Mouse (Mus musculus): ENCODE results near the gene Ttpal.
A peak's percentile ranks its signal among the peaks of the same experiment; 100 is the strongest.
"Not testable (repeated sequence)": the region's sequence is repeated elsewhere in the genome, so short reads cannot be mapped to it uniquely, and the experiment has no call there.

The Ttpal gene

DNA sequence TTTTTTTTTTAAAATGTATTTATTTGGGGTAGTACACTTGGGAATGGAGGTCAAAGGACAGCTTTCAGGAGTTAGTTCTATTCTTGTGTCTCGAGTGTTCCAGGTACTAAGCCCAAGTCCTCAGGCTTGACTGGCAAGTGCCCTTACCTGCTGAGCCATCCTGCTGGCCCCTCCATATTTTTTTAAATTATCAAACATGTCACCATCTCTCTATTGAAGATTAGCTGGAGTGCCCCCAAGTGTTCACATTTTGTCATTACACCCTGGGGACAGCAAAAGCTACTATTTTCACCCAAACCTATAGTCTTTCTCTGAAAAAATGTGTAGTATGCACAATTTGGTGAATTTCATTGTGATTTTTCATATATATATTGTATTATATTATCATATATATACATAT is 10.0 kb upstream of the Ttpal start:
- DNase-seq (ENCODE audit: low spot score in 2 of 2), result no peak

GRCm38 (mm10) chr2:163593636-163594282 is 8.4 kb upstream of the Ttpal start:
- DNase-seq (ENCODE audit: low spot score in 2 of 2), result no peak

DNA sequence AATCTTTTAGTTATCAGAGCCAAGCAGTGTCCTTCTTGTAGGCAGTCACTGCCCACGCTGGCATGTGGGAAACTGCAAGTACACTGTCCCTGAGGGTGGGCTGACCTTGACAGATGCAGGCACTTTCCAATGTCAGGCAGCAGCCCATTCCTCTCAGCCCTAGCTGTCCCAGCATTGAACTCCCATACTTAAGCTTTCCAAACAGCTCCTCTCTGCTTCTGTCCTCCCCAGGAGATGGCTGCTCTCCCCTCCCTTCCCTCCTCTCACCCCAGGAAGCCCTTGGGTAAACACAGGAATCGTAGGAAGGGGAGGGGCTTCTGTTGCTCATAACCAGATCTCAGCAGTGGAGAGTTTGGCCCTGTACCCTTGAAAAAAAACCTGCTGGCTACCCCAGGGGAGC is 7.0 kb upstream of the Ttpal start:
- no peak for DNase-seq (ENCODE audit: low spot score in 2 of 2)

GRCm38 (mm10) chr2:163596057-163596872 is 5.8 kb upstream of the Ttpal start:
- DNase-seq (ENCODE audit: low spot score in 2 of 2), result no peak

DNA sequence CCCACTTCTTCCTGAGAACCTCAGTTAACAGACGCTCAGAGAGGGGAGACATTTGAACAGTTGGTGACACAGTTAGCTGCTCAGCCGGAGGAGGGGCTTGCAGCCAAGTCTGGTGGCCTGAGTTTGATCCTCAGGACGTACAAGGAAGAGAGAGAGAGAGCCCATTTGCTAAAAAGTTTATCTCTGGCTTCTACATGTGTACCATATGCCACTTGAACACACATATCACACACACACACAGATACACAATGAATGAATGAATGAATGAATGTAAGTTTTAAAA is 5.3 kb upstream of the Ttpal start:
- DNase-seq (ENCODE audit: low spot score in 2 of 2), result no peak

DNA sequence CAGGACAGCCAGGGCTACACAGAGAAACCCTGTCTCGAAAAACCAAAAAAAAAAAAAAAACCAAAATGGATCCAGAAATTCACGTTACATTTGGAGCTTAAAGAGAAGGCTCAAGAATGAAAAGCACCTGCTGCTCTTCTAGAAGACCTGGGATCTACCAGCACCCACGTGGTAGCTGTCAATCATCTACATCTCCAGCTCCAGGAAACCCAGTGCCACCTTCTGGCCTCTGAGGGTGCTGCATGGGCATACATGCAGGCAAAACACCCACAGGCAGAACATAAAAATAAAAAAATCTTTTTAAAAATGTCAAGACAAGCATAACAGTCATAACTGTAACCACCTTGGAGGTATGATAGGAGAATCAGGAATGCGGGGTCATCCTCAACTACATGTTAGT is 4.5 kb upstream of the Ttpal start:
- DNase-seq (ENCODE audit: low spot score in 2 of 2), result peak in 1 of 2 experiments; percentile 48

- peak; percentile 44 to 59 for DNase-seq (ENCODE audit: low spot score in 2 of 2)
Measured at GRCm38 (mm10) chr2:163599226-163599625, 2.9 kb upstream of the Ttpal start.

- no peak for DNase-seq (ENCODE audit: low spot score in 2 of 2)
Measured at GRCm38 (mm10) chr2:163601066-163601465, 1.0 kb upstream of the Ttpal start.

DNA sequence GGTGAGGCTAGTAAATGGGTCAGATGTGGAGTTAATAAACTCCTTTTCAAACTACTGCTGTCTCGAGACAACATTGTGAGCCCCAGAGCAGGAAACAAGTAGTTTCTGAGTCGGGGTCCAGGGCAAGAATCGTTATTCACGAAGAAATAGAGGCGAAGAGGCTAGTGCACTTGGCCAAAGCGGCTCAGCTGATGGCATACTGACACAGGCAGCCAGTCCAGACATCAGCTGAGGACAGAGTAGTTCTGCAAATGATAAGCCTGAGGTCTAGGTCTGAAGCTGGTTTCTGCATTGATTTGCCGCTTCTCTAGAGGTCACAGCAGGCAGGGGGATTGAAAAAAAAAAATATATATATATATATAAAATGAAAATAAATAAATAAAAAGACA is 408 bp upstream of the Ttpal start:
- DNase-seq (ENCODE audit: low spot score in 2 of 2), result no peak

DNA sequence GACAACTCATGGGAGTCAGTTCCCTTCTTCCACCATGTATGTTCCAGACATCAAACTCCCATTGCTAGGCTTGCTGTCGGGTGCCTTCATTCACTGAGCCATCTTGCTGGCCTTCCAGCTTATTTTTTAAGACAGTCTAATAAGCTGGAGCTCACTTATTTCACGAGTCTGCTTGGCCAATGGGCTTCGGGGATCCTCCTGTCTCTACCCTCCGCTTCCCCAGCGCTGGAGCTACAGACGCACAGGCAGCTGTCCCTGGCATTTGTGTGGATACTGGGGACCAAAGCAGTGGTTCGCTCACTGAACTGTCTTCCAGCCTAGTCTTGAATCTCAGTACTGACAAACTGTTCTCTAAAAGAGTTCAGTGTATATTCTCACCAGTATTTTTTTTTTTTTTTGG is 4.0 kb downstream of the Ttpal start:
- no peak for DNase-seq (ENCODE audit: low spot score in 2 of 2)

DNA sequence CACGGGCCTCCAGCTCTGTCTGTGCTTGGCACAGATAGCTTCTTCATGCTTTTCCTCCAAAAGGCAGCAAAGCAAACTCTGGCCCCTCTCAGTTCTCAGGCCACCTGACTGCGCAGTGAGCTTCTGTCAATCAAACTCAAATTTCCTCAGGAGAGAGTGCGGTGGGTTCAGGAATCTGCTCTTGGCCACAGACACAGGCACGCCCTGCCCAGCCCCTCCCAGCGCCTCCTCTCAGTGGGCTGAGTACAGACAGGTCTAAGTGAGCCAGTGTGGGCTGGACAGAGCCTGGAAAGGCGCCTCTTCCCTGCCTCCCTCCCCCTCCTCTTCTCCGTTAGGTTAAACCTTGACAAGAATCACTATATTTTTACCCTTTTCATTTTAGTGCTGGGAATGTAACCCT is 5.9 kb downstream of the Ttpal start:
- DNase-seq (ENCODE audit: low spot score in 2 of 2), result no peak

DNA sequence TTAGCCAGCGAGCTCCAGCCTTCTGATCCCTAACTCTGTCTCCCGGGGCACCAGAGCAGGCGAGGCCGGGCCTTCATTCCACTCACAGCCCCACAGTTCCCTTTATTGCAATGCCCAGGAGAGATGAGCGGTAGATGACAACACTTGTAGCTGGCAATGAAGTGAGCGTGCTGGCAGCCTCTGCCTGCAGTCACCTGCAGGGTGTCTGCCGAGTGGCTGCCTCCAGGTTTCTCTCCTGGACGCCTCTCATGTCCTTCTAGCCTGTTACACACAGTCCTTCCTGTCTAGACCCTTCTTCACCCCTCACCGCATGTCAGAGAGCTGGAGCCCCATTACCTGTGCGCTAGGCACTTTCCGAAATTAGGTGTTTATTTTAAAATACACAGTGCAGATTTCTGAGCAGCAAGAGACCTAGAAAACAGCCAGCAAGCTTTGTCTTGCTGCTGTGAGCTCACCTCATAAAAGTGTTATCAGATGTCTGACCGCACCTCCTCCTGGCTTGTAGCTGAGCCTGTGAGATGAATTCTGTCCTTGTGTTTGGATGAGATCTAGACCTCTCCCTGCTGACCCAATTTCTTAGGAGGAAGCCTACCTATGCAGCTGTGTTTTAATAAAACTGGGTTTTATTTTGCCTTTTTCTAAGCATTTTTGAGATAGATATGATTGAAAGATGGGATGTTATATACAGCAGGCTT is 7.3 kb downstream of the Ttpal start:
- no peak for DNase-seq (ENCODE audit: low spot score in 2 of 2)

DNA sequence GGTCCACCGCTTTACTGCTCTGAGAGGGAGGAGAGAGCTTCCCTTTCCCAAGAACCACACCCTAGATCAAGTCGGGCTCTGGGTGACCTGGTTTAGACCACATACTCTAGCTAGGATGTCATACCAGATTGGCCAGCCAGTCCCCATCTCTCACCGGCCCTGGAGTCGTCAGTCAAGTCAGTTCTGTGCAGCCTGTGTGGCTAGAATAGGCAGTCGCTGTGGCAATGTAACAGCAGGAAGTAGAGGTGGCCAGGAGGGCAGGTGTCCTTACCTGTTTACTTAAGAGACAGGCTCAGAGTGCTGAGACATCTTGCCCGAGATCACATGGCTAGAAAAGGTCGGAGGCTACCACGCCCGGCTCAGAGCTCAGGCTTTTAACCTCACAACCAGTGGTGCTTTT is 9.1 kb downstream of the Ttpal start:
- DNase-seq (ENCODE audit: low spot score in 2 of 2), result no peak

DNA sequence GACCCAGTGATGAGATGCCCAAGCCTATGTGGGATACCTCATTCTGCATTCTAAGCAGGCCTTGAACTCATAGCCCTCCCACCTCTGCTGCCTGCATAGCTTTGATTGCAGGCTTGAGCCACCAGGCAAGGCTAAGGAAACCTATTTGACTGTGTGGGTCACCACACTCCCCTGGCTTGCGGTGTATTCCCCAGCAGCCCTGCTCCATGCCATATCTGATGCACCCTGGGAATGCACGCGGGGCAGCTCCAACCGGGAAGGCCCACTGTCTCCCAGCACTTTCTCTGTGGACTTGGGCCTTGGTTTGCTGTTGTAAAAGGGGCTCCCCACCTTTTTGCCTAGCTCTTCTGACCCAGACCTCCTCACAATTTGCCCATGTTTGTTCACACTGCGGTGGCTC is 11.1 kb downstream of the Ttpal start:
- no peak for DNase-seq (ENCODE audit: low spot score in 2 of 2)

DNA sequence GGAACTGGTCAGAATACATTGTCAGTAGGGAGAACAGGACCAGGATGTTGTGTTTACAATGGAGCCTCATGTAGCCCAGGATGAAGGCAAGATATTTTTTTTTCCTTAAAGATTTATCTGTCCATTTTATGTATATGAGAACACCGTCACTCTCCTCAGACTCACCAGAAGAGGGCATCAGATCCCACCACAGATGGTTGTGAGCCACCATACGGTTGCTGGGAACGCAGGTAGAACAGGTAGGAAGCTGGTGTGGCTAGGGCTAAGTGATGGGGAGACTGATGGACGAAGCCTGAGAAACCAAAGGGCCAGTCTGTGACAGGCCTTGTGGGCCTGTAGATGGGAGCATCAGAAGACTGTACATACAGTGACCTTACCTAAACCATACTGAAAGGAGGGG is 11.9 kb downstream of the Ttpal start:
- no peak for DNase-seq (ENCODE audit: low spot score in 2 of 2)

DNA sequence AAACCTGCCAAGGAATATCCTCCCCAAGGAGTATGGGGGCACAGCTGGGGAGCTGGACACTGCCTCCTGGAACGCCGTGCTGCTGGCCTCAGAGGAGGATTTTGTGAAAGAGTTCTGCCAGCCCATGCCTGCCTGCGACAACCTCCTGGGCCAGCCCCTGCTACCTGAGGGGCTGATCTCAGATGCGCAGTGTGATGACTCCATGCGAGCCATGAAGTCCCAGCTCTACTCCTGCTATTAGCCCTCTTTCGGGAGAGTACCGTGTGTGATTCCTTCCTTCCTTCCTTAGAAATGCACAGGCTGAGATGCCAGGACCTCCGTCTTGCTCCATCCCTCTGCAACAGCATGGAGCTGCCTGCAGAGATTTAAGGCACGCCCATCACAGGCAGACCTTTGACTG is 13.3 kb downstream of the Ttpal start:
- no peak for DNase-seq (ENCODE audit: low spot score in 2 of 2)

- DNase-seq (ENCODE audit: low spot score in 2 of 2), result no peak
Measured at GRCm38 (mm10) chr2:163615906-163616651, 14.0 kb downstream of the Ttpal start.

GRCm38 (mm10) chr2:163616652-163617227 is 14.6 kb downstream of the Ttpal start:
- DNase-seq (ENCODE audit: low spot score in 2 of 2), result no peak

DNA sequence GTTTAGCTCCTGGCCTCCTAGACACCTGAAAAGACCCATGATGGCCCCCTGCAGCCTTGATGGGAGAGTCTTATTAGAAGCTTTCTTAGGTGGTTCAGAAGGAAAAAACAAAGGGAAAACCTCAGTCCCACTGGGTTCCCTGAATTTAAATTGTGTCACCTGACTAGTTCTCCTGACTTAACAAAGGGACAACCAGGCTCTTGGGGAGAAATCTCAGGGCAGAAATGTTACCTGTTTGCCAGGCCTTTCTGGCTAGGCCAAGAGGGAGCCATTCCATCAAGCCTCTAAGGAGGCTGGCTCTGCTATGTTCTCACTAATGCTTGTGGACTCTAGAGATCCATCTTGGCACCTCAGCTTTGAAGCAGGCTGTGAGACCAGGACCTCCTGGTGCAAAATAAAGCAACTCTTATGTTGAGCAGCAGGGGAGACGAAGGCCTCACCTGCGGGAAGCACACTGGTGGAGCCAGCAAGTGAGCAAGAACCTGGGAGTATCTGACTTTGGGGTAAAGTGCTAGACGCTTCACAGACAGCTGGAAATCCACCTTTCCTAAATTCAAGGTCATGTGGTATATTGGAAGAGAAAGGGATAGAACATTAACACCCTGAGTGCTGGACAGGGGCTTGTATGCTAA is 15.2 kb downstream of the Ttpal start:
- no peak for DNase-seq (ENCODE audit: low spot score in 2 of 2)

GRCm38 (mm10) chr2:163617874-163618273 is 15.8 kb downstream of the Ttpal start:
- DNase-seq (ENCODE audit: low spot score in 2 of 2), result no peak

- no peak for DNase-seq (ENCODE audit: low spot score in 2 of 2)
Measured at GRCm38 (mm10) chr2:163620451-163620850, 18.3 kb downstream of the Ttpal start.

DNA sequence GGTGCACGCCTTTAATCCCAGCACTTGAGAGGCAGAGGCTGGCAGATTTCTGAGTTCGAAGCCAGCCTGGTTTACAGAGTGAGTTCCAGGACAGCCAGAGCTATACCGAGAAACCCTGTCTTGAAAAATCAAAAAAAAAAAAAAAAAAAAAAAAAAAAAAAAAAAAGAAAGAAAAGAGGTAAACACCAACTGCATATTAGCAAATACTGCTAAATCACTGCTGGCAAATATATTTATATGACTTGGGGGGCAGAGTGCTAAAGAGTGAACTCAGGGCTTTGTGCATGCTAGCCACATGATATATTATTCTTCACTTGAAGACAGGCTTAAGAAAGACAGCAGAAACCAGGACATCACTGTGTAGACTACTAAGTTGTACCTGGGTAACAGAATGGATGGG is 19.3 kb downstream of the Ttpal start:
- DNase-seq (ENCODE audit: low spot score in 2 of 2), result not testable (repeated sequence)

All from frontal cortex, postnatal 36 days (tissue).